Mouse (Mus musculus) heart, adult 2 months (tissue): ENCODE data around the gene Gjc3.

Experiments used
- CTCF ChIP-seq: fragments of 200-600 bp; IDR thresholded peaks from 2 replicates; pipeline ENCODE4 v1.8.1; 2022; ENCODE audit warnings: antibody characterized with exemption, mild to moderate bottlenecking, moderate library complexity
- EP300 ChIP-seq: fragments of 200-500 bp; IDR thresholded peaks from 2 replicates; pipeline ENCODE4 v1.6.1; 2011; ENCODE audit warnings: low read depth, low read length, control low read depth; ENCODE audit not compliant: insufficient read depth
- POLR2A ChIP-seq: fragments of 200-500 bp; IDR thresholded peaks from 2 replicates; pipeline ENCODE4 v1.6.1; 2011; ENCODE audit warnings: mild to moderate bottlenecking, low read depth, low read length, control low read depth; ENCODE audit not compliant: insufficient read depth

GRCm38 (mm10) chr5:137928439-137928838, 34.5 kb downstream of the Gjc3 start:
- TF ChIP-seq POLR2A (no peak), EP300 (no peak), CTCF (no peak)
